Mouse (Mus musculus) MEL-GATA-1-ER (cell line): ENCODE measurements around the gene Flvcr2.

Experiments used
- DNase-seq: peaks from one replicate; pipeline ENCODE4 v3.0.0-alpha.2; 2012; ENCODE audit warnings: low read depth; ENCODE audit errors: extremely low read depth

Flvcr2 gene

GRCm38 (mm10) chr12:85792821-85793346 lies 46.5 kb downstream of the Flvcr2 start:
- no peak for DNase-seq

- no peak for DNase-seq
These were observed 47.8 kb downstream of the Flvcr2 start for GRCm38 (mm10) chr12:85794094-85794493.

- no peak for DNase-seq
These were observed 49.2 kb downstream of the Flvcr2 start for GRCm38 (mm10) chr12:85795551-85795950.

GRCm38 (mm10) chr12:85800031-85800430 lies 53.7 kb downstream of the Flvcr2 start:
- no peak for DNase-seq

GRCm38 (mm10) chr12:85809726-85810125 lies 63.4 kb downstream of the Flvcr2 start:
- DNase-seq = no peak

- no peak for DNase-seq
These were observed 64.6 kb downstream of the Flvcr2 start for GRCm38 (mm10) chr12:85810959-85811358.

GRCm38 (mm10) chr12:85811676-85812075 lies 65.3 kb downstream of the Flvcr2 start:
- no peak for DNase-seq

- no peak for DNase-seq
These were observed 67.3 kb downstream of the Flvcr2 start for GRCm38 (mm10) chr12:85813599-85813998.

- no peak for DNase-seq
These were observed 75.7 kb downstream of the Flvcr2 start for GRCm38 (mm10) chr12:85822051-85822450.

GRCm38 (mm10) chr12:85824438-85825264 lies 78.3 kb downstream of the Flvcr2 start, which contains the start of the genes Erg28 and Ttll5:
TSS of gene Erg28 (minus strand) at chr12:85824550.
TSS of gene Ttll5 (plus strand) at chr12:85824659.
- peak; percentile 93 for DNase-seq

GRCm38 (mm10) chr12:85825361-85825760 lies 79.0 kb downstream of the Flvcr2 start:
- no peak for DNase-seq

GRCm38 (mm10) chr12:85825822-85826221 lies 79.5 kb downstream of the Flvcr2 start:
- DNase-seq = no peak

- no peak for DNase-seq
These were observed 82.5 kb downstream of the Flvcr2 start for GRCm38 (mm10) chr12:85828856-85829255.

GRCm38 (mm10) chr12:85829866-85830265 lies 83.5 kb downstream of the Flvcr2 start:
- DNase-seq = no peak

- DNase-seq = no peak
These were observed 84.4 kb downstream of the Flvcr2 start for GRCm38 (mm10) chr12:85830691-85831090.

GRCm38 (mm10) chr12:85834543-85834942 lies 88.2 kb downstream of the Flvcr2 start:
- no peak for DNase-seq

- no peak for DNase-seq
These were observed 91.4 kb downstream of the Flvcr2 start for GRCm38 (mm10) chr12:85837765-85838164.

GRCm38 (mm10) chr12:85839371-85840000 lies 93.1 kb downstream of the Flvcr2 start:
- DNase-seq = no peak

GRCm38 (mm10) chr12:85848164-85848958 lies 102.0 kb downstream of the Flvcr2 start:
- DNase-seq = no peak

- DNase-seq = no peak
These were observed 104.3 kb downstream of the Flvcr2 start for GRCm38 (mm10) chr12:85850661-85851060.

- DNase-seq = no peak
These were observed 107.5 kb downstream of the Flvcr2 start for GRCm38 (mm10) chr12:85853836-85854235.

- no peak for DNase-seq
These were observed 107.9 kb downstream of the Flvcr2 start for GRCm38 (mm10) chr12:85854271-85854670.
